Mouse (Mus musculus): ENCODE measurements around the gene Plk5.

GRCm38 (mm10) chr10:80348981-80349380 is 7.3 kb upstream of the Plk5 start:
- no peak for TF ChIP-seq HCFC1 (IDR thresholded peaks at IDR 0.05; ENCODE audit: borderline replicate concordance, insufficient read depth, low read length)
- no peak for TF ChIP-seq ZNF384 (IDR thresholded peaks at IDR 0.05; ENCODE audit: low read depth, low read length)
